Mouse (Mus musculus): Measurements from ENCODE around the gene Hnrnph2.

GRCm38 (mm10) chrX:134589836-134590235 lies 11.1 kb upstream of the Hnrnph2 start:
- TF ChIP-seq MAX (IDR thresholded peaks at IDR 0.05; ENCODE audit: low read depth) (no peak), TCF12 (IDR thresholded peaks at IDR 0.05; ENCODE audit: insufficient read depth, poor library complexity, severe bottlenecking) (no peak)
